Mouse (Mus musculus) kidney, postnatal 4 days (tissue): ENCODE results near the gene Bmp2k.
A peak's percentile ranks its signal among the peaks of the same experiment; 100 is the strongest.
"Not testable (repeated sequence)": the region's sequence is repeated elsewhere in the genome, so short reads cannot be mapped to it uniquely, and the experiment has no call there.

Experiments
- DNase-seq, 2 experiments: peaks; one replicate each; pipeline ENCODE4 v3.0.0; 2021; ENCODE audit warnings: mixed read lengths in 2 of 2

Bmp2k gene

GRCm38 (mm10) chr5:97002336-97002735, 4.8 kb downstream of the Bmp2k start:
- DNase-seq = no peak

GRCm38 (mm10) chr5:97002937-97003336, 5.4 kb downstream of the Bmp2k start:
- DNase-seq = no peak

- peak in 1 of 2 experiments; percentile 26 for DNase-seq
Observed at GRCm38 (mm10) chr5:97004178-97005030, 6.9 kb downstream of the Bmp2k start.

GRCm38 (mm10) chr5:97005891-97006290, 8.4 kb downstream of the Bmp2k start:
- no peak for DNase-seq

GRCm38 (mm10) chr5:97006929-97007328, 9.4 kb downstream of the Bmp2k start:
- DNase-seq = no peak

- DNase-seq = no peak
Observed at GRCm38 (mm10) chr5:97007496-97007895, 10.0 kb downstream of the Bmp2k start.

GRCm38 (mm10) chr5:97009140-97009539, 11.7 kb downstream of the Bmp2k start:
- DNase-seq = not testable (repeated sequence)

- no peak for DNase-seq
Observed at GRCm38 (mm10) chr5:97009601-97010335, 12.3 kb downstream of the Bmp2k start.

- DNase-seq = no peak
Observed at GRCm38 (mm10) chr5:97015781-97016508, 18.5 kb downstream of the Bmp2k start.

GRCm38 (mm10) chr5:97016842-97017577, 19.5 kb downstream of the Bmp2k start:
- no peak for DNase-seq

- DNase-seq = no peak
Observed at GRCm38 (mm10) chr5:97022305-97023278, 25.1 kb downstream of the Bmp2k start.

- DNase-seq = no peak
Observed at GRCm38 (mm10) chr5:97024834-97025233, 27.3 kb downstream of the Bmp2k start.

- no peak for DNase-seq
Observed at GRCm38 (mm10) chr5:97025650-97026049, 28.2 kb downstream of the Bmp2k start.

GRCm38 (mm10) chr5:97028004-97028403, 30.5 kb downstream of the Bmp2k start:
- DNase-seq = no peak

- DNase-seq = not testable (repeated sequence)
Observed at GRCm38 (mm10) chr5:97028840-97029239, 31.4 kb downstream of the Bmp2k start.

GRCm38 (mm10) chr5:97031771-97032170, 34.3 kb downstream of the Bmp2k start:
- DNase-seq = no peak

GRCm38 (mm10) chr5:97045260-97045659, 47.8 kb downstream of the Bmp2k start:
- no peak for DNase-seq

- no peak for DNase-seq
Observed at GRCm38 (mm10) chr5:97046680-97047079, 49.2 kb downstream of the Bmp2k start.

- no peak for DNase-seq
Observed at GRCm38 (mm10) chr5:97048905-97049304, 51.4 kb downstream of the Bmp2k start.

- no peak for DNase-seq
Observed at GRCm38 (mm10) chr5:97054166-97054565, 56.7 kb downstream of the Bmp2k start.

- no peak for DNase-seq
Observed at GRCm38 (mm10) chr5:97054801-97055200, 57.3 kb downstream of the Bmp2k start.
